Mouse (Mus musculus) kidney, adult 8-10 months (tissue): Measurements from ENCODE around the gene Avpr1b.
"Not testable (repeated sequence)": the region's sequence is repeated elsewhere in the genome, so short reads cannot be mapped to it uniquely, and the experiment has no call there.

Source experiments
- DNase-seq, 2 experiments: peaks; one replicate each; pipeline ENCODE4 v3.0.0; 2022

Gene Avpr1b

GRCm38 (mm10) chr1:131598905-131599304, at the start of gene Avpr1b:
TSS of gene Avpr1b (plus strand) at chr1:131599239.
- no peak for DNase-seq

DNA sequence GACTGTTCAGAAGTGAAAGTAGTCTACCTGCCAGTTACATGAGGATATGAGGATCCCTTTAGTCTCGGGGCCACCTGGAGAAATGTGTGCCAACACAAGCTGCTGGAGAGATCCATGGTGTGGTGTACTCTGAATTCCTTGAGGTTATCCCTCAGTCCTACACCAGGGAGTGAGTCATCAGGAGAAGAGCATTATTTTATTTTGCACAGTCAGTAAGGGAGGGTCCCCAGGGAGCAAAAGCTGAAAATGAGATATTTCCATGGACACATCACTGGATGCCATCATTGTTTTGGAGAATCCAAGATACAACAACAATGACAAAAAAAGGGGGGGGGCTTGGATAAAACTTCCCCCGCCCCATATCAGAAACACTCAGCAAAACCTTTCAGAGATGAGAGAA, 47.1 kb upstream of the Avpr1b start:
- no peak for DNase-seq

- DNase-seq = no peak
Observed at GRCm38 (mm10) chr1:131553428-131553827, 45.6 kb upstream of the Avpr1b start.

DNA sequence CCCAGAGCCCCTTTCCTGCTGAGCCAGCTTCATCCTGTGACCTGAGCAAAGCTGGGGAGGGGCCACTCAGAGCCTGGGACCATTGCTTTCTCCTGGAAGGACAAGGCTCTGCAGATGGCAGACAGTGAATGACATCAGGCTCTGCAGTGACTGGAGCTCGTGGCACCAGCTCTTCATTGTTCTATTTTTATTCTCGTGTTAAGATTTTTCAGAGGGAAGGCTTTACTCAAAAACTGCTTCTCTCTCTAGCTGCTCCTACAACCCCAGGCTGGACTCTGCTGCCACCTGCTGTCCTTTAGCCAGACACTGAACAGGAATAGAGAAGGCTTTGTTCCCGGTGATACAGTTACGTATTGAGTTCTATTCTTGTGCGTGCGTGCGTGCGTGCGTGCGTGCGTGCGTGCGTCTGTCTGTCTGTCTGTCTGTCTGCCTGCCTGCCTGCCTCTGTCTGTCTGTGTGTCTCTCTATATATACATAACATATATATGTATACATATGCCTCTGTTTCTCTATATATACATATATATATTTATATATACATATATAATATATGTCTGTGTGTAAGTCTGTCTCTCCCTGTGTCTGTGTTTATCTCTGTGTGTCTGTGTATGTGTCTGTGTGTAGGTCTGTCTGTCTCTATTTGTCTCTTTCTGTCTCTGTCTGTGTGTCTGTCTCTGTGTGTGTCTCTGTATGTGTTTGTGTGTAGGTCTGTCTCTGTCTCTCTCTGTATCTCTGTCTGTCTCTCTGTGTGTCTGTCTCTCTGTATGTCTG, 43.8 kb upstream of the Avpr1b start:
- peak; percentile 62 to 82 for DNase-seq

DNA sequence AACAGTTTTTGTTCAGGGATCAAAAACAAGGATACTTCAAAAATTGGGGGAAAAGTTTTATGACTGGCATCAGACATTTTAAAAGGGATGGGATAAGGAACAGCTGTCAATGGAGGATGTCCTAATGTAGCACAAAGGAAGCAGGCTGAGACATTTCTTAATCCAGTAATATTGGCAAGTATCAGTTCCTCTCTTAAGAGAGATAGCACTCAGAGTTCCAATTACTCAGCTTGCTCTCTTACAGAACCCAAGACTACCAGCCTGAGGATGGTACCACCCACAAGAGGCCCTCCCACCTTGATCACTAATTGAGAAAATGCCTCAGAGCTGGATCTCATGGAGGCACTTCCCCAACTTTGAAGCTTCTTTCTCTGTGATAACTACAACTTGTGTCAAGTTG, 38.5 kb upstream of the Avpr1b start:
- DNase-seq = no peak

- DNase-seq = no peak
Observed at GRCm38 (mm10) chr1:131562081-131562480, 37.0 kb upstream of the Avpr1b start.

DNA sequence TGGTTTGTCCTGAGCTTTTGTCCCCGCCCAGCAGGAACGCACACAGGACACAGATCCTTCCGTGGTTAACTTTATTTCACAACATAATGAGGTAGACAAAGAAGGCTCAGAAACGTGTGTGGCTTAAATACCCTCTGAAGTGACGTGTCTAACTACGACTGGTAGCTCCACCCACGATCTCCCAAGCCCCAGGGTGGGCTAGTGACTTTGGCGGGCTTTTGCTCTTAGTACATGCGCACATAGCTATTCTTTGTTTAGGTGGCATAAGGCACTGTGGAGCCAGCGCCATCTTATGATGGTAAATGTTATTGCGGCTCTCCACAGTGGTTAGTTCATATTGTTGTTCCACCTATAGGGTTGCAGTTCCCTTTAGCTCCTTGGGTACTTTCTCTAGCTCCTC, 33.0 kb upstream of the Avpr1b start:
- DNase-seq = not testable (repeated sequence)

DNA sequence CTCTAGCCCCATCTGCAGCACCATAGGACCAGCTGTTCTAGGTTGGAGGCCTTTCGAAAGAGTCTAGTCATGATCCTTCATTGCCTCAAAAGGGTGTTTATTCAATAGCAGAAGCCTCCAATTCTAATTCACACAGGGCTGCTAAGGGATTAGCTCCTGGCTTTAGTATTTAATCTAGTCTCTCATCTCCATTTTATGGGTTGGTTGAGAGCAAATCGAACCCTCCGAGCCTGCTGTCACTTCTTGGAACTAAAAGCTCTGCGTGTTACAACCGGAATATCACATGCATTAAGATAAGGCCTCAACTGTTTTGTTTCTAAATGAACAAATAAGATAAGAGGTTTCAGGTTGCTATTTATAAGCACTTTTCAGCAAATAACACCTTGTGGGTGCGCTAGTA, 29.3 kb upstream of the Avpr1b start:
- no peak for DNase-seq

DNA sequence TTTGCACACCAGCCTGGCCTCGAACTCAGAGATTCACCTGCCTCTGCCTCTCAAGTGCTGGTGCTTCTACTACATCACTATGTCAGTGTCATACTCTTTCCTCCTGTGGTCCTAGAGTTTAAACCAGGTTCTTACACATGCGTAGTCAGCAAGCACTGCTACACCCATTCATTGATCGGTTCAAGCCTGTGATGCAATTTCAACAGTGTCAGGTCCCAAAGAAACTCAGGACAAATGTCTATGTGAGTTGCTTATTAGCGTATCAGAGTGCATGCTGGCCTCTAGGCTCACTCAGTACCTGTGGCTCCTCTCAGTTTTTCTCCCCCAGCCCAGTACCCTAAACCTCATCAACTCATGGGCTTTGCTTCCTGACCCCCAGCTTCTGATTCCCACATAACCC, 28.6 kb upstream of the Avpr1b start:
- DNase-seq = no peak

DNA sequence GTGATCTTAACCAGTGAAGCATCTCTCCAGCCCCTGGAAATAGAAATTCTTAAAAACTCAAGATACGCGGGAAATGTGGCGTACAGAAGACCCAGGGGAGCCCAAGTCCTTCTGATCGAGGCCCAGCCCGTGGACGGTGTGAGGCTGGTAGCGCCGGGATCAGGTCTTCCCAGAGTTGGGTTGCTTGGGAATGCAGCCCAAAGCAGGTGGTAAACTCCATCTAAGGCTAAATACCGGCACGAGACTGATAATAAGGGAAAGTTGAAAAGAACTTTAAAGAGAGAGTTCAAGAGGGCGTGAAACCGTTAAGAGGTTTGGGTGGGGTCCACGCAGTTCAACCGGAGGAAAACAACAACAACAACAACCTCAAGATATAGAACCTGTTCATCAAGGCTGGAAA, 25.3 kb upstream of the Avpr1b start:
- DNase-seq = no peak

- DNase-seq = no peak
Observed at GRCm38 (mm10) chr1:131578943-131579680, 19.9 kb upstream of the Avpr1b start.

- no peak for DNase-seq
Observed at GRCm38 (mm10) chr1:131580389-131580788, 18.6 kb upstream of the Avpr1b start.

DNA sequence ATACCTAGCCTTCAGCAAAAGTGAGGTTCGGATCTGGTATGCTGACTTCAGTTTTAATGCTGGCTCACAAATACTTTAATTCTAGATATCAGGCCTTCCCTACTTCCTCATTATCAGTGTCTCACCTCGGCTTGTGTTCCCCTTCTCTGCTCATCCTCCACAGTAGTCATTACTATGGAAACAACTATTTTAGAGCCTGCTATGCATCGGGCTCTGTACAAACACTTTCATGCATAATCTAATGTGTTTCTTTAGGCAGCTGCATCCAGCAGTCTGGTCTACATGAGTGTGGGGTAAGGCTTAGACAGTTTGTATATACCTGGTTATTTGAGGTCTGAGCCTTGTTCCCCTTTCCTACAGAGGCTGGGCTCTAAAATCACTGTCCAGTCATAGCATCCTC, 15.4 kb upstream of the Avpr1b start:
- DNase-seq = no peak

DNA sequence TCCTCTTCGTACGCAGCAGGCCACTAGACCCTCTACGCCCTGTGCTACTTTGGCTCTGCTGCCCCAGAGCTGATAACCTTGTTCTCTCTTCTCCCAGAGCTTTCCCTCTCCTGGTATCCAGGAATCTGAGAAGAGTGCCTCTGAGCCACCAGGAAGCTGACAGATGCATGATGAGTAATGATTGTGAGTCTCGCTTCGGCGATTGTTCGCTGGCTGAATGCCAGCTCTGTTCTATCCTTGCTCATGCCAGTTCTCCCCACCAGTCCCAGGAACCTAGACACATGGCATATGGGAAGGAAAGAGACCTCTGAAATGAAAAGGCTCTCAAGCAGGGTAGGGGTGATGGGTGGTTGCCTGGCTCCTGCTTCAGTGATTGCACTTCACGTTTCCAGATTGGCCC, 12.2 kb upstream of the Avpr1b start:
- no peak for DNase-seq

DNA sequence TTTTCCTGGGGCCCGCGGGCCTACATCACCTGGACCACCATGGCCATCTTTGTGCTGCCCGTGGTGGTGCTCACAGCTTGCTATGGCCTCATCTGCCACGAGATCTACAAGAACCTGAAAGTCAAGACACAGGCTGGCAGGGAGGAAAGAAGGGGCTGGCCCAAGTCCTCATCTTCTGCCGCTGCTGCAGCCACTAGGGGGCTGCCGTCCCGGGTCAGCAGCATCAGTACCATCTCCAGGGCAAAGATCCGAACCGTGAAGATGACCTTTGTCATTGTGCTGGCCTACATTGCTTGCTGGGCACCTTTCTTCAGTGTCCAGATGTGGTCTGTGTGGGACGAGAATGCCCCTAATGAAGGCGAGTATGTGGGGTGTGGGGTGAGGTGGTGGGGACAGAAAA, 1.3 kb downstream of the Avpr1b start:
- peak in 1 of 2 experiments; percentile 4 for DNase-seq

- DNase-seq = no peak
Observed at GRCm38 (mm10) chr1:131606719-131607118, 7.7 kb downstream of the Avpr1b start.

- DNase-seq = no peak
Observed at GRCm38 (mm10) chr1:131612556-131613155, 13.6 kb downstream of the Avpr1b start.

- DNase-seq = peak; percentile 44 to 75
Observed at GRCm38 (mm10) chr1:131613361-131614133, 14.5 kb downstream of the Avpr1b start.

GRCm38 (mm10) chr1:131614641-131615040, 15.6 kb downstream of the Avpr1b start:
- no peak for DNase-seq

DNA sequence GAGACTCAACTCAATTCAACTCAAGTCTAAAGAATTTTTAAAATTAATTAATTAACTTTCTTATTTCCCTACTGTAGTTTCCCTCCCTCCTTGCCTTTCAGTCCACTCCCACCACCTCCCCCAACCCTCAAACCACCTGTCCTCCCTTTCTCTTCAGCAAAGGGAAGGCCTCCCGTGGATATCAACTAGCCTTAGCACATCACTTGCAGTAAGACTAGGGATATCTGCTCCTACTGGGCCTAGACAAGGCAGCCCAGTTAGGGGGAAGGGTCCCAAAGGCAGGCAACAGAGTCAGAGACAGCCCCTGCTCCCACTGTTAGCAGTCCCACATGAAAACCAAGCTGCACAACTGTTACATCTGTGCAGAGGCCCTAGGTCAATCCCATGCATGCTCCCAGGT, 17.1 kb downstream of the Avpr1b start:
- DNase-seq = no peak

GRCm38 (mm10) chr1:131616546-131617220, 17.6 kb downstream of the Avpr1b start:
- no peak for DNase-seq

DNA sequence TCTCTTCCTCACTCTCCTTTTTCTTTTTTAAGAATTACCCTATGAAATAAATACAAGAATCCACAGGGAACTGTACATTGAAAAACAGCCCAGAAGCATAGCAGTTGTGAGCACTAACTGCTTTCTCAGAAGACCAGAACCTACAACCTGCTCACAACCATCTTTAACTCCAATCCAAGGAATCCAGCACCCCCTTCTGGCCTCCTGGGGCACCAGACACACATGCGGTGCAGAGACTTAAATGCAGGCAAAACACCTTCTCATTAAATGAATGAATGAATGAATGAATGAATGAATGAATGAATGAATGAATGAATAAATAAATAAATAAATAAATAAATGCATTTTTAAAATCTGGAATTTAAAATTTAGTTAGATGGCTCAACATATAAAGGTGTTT, 19.5 kb downstream of the Avpr1b start:
- DNase-seq = no peak

DNA sequence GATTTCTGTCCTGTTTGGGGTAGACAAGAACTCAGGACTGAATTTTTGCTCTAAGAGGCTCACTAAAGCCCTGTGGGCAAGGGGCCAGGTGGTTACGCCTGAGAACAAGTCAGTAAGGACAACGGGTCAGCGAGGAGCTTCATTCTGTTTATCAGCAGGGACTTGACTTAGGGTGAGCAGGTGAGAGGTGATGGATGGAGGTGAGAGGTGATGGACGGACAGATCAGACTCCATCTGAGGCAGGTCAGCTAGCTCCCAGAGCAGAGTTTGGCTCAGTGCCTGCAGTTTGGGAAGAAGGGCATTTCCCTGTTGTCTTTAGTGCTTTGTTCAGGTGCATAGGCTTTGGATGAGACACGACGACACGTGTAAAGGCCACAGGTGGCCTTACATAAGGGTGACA, 20.3 kb downstream of the Avpr1b start:
- peak in 1 of 2 experiments; percentile 13 for DNase-seq
